Mouse (Mus musculus) midbrain, embryonic 13.5 days (tissue): ENCODE results near the gene Cebpe. TPM values are rescaled to one million over a fixed set of nuclear protein-coding genes. Genes with fewer than 3 reads are reported as not detected.
A peak's percentile ranks its signal among the peaks of the same experiment; 100 is the strongest.

ENCODE experiments used
- ATAC-seq: fragments of 200-750 bp; cut with Nextera tagmentation; 2 replicates; pipeline ENCODE4 v1.8.0; 2017; ENCODE audit warnings: mild to moderate bottlenecking, moderate TSS enrichment, moderate library complexity
- H3K27ac ChIP-seq: fragments of 300-500 bp; sonication (generic); 2 replicates; pipeline ENCODE4 v1.5.1; 2015; ENCODE audit warnings: inconsistent platforms, mild to moderate bottlenecking, moderate library complexity
- H3K27me3 ChIP-seq: fragments of 300-500 bp; sonication (generic); 2 replicates; pipeline ENCODE4 v1.6.1; 2015; ENCODE audit warnings: mild to moderate bottlenecking, inconsistent platforms
- H3K36me3 ChIP-seq: fragments of 300-500 bp; sonication (generic); 2 replicates; pipeline ENCODE4 v1.6.1; 2015; ENCODE audit warnings: mild to moderate bottlenecking, inconsistent platforms
- H3K4me1 ChIP-seq: fragments of 300-500 bp; sonication (generic); replicated peaks from 2 replicates; pipeline ENCODE4 v1.6.1; 2015; ENCODE audit warnings: inconsistent platforms
- H3K4me2 ChIP-seq: fragments of 300-500 bp; sonication (generic); replicated peaks from 2 replicates; pipeline ENCODE4 v1.6.1; 2015; ENCODE audit warnings: moderate library complexity, mild to moderate bottlenecking, inconsistent platforms
- H3K4me3 ChIP-seq: fragments of 300-500 bp; sonication (generic); replicated peaks from 2 replicates; pipeline ENCODE4 v1.5.1; 2015; ENCODE audit warnings: mild to moderate bottlenecking, inconsistent platforms
- H3K9ac ChIP-seq: fragments of 300-500 bp; sonication (generic); replicated peaks from 2 replicates; pipeline ENCODE4 v1.6.1; 2015; ENCODE audit warnings: mild to moderate bottlenecking, inconsistent platforms
- H3K9me3 ChIP-seq: fragments of 300-500 bp; sonication (generic); 2 replicates; pipeline ENCODE4 v1.6.1; 2016; ENCODE audit warnings: mild to moderate bottlenecking, inconsistent platforms
- WGBS: fragments of 180-500 bp; shearing (Covaris S2); methylation state at CpG from one replicate; pipeline ENCODE4 v1.1.7; 2015; 5-methylcytosine and 5-hydroxymethylcytosine counted together
- polyA plus RNA-seq: library from polyadenylated mRNA; unstranded; fragments of >200 nt; fragmentation: Nextera tagmentation; extraction: Ambion mirVana; gene quantifications from 2 replicates; pipeline ENCODE4 v1.2.1, GENCODE M21; 2015

Cebpe gene
- polyA plus RNA-seq, 1 experiment from 2014 or later: not detected

DNA sequence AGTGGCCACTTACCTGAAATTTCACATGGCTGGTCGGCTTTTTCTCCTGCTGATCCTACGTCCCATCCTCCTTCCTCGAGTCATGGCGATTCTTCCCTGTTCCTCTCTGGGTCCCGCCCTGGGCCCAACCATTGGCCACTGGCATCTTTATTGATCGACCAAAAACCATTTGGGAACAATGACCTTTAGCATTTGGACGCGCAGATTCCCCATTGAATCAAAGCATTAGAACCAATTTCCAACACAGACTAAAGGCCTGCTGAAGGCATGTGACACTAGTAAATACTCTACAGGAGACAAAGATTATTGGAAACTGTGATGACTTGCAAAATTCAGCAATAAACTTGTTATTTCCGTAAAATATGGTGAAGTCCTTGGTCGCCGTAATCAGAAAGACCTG is 8.1 kb upstream of the Cebpe start:
- H3K4me3 ChIP-seq: no peak overlapping the region
- 91% methylated on average over 11 of the region's 11 CpGs for WGBS
- no peak for ATAC-seq
- peaks cover 3% of the 10 kb centered on the region for H3K4me1 ChIP-seq
- H3K36me3 ChIP-seq: no peaks in the 10 kb centered on the region
- no peak overlapping the region for H3K27ac ChIP-seq
- H3K4me2 ChIP-seq: no peak overlapping the region
- 0 out of 2 replicates have a peak, but pooled peaks cover 4% of the 10 kb centered on the region for H3K27me3 ChIP-seq
- no peak overlapping the region for H3K9ac ChIP-seq
- H3K9me3 ChIP-seq: no peaks in the 10 kb centered on the region

GRCm38 (mm10) chr14:54715402-54715801 is 3.4 kb upstream of the Cebpe start:
- Histone ChIP-seq H3K9me3 (no peaks in the 10 kb centered on the region), H3K27ac (no peak overlapping the region), H3K36me3 (no peaks in the 10 kb centered on the region), H3K4me2 (peak overlapping the region; percentile 59), H3K9ac (no peak overlapping the region), H3K4me1 (peaks cover 8% of the 10 kb centered on the region), H3K27me3 (0 out of 2 replicates have a peak, but pooled peaks cover 4% of the 10 kb centered on the region), H3K4me3 (peak overlapping the region; percentile 39)
- 71% methylated on average over 1 of the region's 1 CpGs for WGBS
- no peak for ATAC-seq

DNA sequence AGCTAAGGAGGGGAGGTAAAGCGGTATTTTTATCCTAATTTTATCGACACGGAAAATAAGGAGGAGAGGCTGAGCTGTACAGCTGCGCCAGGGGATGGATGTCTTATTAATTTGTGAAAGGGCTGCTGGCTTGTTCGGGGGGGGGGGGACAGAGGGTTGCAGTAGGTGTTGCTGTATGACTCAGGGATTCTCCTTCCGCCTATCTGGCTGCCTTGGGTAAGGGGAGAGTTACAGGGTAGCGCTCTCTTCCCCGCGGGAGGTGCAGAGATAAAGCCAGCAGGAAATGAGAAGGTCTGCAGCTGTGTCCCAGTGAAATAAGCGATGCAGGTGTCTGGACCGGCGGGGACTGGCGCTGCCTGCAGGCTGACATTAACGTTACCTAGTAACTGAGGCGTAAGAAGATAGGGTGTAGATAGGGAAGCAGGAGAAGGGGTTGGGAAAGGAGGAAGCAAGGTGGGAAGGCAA is 2.7 kb upstream of the Cebpe start:
- Histone ChIP-seq H3K9me3 (no peaks in the 10 kb centered on the region), H3K4me1 (peaks cover 8% of the 10 kb centered on the region), H3K4me2 (peak overlapping the region; percentile 59), H3K27me3 (0 out of 2 replicates have a peak, but pooled peaks cover 4% of the 10 kb centered on the region), H3K4me3 (peak overlapping the region; percentile 39), H3K36me3 (no peaks in the 10 kb centered on the region), H3K9ac (peak overlapping the region; percentile 57), H3K27ac (peak overlapping the region; percentile 51; the same call in 1 of the 2 replicates)
- ATAC-seq: peak; percentile 76
- 2% methylated on average over 15 of the region's 15 CpGs for WGBS

DNA sequence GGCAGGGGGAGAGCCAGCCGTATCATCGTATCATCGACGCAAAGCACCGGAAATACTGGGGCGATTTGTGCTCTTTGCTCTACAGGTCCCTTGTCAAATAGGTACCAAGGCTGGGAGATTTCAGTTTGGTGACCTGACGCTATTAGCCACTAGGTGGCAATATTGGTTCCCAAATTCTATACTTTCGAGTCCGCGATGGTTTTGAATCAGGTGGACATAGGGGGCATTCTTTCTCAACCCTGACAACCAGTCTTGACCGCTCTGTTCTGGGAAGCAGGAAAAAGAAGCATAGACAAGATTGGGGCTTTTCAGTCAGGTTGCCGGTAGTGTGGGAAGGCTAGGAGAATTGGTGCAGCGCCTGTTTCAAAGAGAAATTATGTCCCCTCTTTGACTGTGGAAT is 2.1 kb upstream of the Cebpe start:
- 1% methylated on average over 13 of the region's 13 CpGs for whole genome bisulfite sequencing
- Histone ChIP-seq H3K9ac (peak overlapping the region; percentile 57; the same call in 1 of the 2 replicates), H3K9me3 (no peaks in the 10 kb centered on the region), H3K36me3 (no peaks in the 10 kb centered on the region), H3K4me2 (peak overlapping the region; percentile 59), H3K4me3 (peak overlapping the region; percentile 39), H3K27me3 (0 out of 2 replicates have a peak, but pooled peaks cover 4% of the 10 kb centered on the region), H3K4me1 (peaks cover 8% of the 10 kb centered on the region), H3K27ac (no peak overlapping the region)
- ATAC-seq: peak; percentile 75

- ATAC-seq: no peak
- WGBS: 83% methylated on average over 8 of the region's 8 CpGs
- peaks cover 8% of the 10 kb centered on the region for H3K4me1 ChIP-seq
- H3K36me3 ChIP-seq: no peaks in the 10 kb centered on the region
- H3K27ac ChIP-seq: no peak overlapping the region
- H3K9me3 ChIP-seq: no peaks in the 10 kb centered on the region
- H3K27me3 ChIP-seq: 0 out of 2 replicates have a peak, but pooled peaks cover 4% of the 10 kb centered on the region
- 0 out of 2 replicates have a peak overlapping the region, but pooled peaks have one; percentile 19 for H3K9ac ChIP-seq
- no peak overlapping the region for H3K4me3 ChIP-seq
- no peak overlapping the region for H3K4me2 ChIP-seq
Observed at GRCm38 (mm10) chr14:54712861-54713260, 887 bp upstream of the Cebpe start.

- no peak for ATAC-seq
- Histone ChIP-seq H3K9me3 (no peaks in the 10 kb centered on the region), H3K27me3 (no peaks in the 10 kb centered on the region), H3K4me3 (no peak overlapping the region), H3K36me3 (no peaks in the 10 kb centered on the region), H3K27ac (no peak overlapping the region), H3K4me1 (no peaks in the 10 kb centered on the region), H3K9ac (no peak overlapping the region), H3K4me2 (no peak overlapping the region)
- 85% methylated on average over 9 of the region's 9 CpGs for WGBS
Observed at GRCm38 (mm10) chr14:54709054-54709453, 2.9 kb downstream of the Cebpe start.

DNA sequence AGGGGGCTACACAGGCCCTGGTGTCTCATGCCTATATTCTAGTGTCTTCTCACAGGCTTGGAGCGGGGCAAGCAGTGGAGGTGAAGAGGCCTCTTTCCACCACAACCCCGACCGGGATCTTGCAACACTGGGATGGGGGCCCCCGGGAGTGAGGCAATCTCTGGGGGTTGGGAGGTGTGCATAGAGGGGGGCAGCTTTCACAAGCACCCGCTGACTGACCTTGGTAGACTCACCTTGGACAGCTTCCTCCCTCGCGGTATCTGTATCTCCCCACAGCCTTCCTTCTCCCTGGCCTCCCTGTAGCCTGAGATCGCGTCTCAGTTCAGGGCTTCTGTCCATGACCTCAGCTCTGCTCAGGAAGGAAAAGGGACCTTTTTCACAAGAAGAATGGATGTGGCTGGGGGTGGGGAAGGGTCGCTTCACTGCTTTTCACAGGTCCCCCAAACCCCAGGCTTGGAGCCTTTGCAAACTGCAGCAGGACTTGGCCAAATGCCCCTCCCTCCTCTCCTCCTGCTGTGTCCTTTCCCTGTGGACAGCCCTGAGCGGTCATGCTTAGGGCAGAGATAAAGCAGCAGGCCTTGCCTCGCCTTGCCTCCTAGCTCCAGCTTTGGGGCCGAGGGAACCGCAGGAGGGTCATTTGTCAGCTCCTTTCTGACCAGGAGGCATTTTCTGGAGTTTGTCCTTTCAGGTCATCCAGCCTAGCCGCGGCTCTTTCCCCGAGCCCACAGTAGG is 5.2 kb downstream of the Cebpe start:
- H3K9me3 ChIP-seq: no peaks in the 10 kb centered on the region
- 54% methylated on average over 17 of the region's 17 CpGs for WGBS
- no peak for ATAC-seq

DNA sequence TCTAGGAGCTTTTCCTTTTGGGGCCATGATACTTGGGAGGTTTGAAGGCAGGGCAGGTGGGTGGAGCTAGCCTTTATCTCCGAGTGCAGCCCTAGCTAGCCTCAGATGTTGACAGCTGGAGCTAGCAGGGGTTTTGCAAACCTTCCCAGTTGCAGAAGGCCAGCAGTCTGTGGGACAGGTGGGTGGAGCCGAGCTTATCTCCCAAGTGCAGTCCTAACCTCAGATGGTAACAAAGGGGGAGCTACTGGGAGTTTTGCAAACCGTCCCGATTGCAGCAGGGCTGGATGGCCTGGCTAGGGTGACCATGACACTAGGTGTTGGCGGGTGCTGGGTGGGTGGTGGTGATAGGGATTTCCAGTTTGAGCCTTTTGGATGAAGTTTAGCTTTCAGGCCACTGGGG is 6.1 kb downstream of the Cebpe start:
- no peaks in the 10 kb centered on the region for H3K9me3 ChIP-seq
- H3K9ac ChIP-seq: no peak overlapping the region
- 0 out of 2 replicates have a peak, but pooled peaks cover 5% of the 10 kb centered on the region for H3K27me3 ChIP-seq
- no peaks in the 10 kb centered on the region for H3K36me3 ChIP-seq
- no peak overlapping the region for H3K27ac ChIP-seq
- WGBS: 65% methylated on average over 5 of the region's 5 CpGs
- no peaks in the 10 kb centered on the region for H3K4me1 ChIP-seq
- no peak overlapping the region for H3K4me3 ChIP-seq
- ATAC-seq: no peak
- no peak overlapping the region for H3K4me2 ChIP-seq

More for the DNA sequence above, 5.2 kb downstream of the Cebpe start:
- no peaks in the 10 kb centered on the region for H3K36me3 ChIP-seq
- H3K9ac ChIP-seq: 0 out of 2 replicates have a peak overlapping the region, but pooled peaks have one; percentile 16
- H3K4me3 ChIP-seq: no peak overlapping the region
- no peak overlapping the region for H3K4me2 ChIP-seq
- H3K27me3 ChIP-seq: 0 out of 2 replicates have a peak, but pooled peaks cover 5% of the 10 kb centered on the region
- H3K27ac ChIP-seq: no peak overlapping the region
- no peaks in the 10 kb centered on the region for H3K4me1 ChIP-seq

DNA sequence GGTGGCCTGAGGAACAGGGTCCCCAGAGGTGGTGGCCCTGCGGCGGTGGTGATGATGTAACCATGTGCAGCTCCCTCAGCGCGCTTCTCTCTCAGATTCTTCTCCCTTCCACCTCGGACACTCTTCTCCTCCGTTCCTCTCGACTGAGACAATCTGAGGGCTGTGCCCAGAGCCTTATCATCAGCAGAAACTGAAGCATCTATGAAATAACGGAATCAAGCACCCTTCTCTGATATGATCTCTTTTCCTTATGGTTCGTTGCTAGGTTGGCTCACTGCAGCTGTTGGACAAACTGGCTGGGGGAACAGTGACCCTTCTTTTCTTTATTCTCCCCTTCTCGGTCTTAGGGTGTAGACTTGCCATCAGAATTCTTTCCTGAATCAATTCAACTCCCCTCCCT is 8.8 kb downstream of the Cebpe start:
- Histone ChIP-seq H3K4me3 (no peak overlapping the region), H3K4me2 (no peak overlapping the region), H3K9ac (no peak overlapping the region), H3K9me3 (no peaks in the 10 kb centered on the region), H3K4me1 (no peaks in the 10 kb centered on the region), H3K27me3 (0 out of 2 replicates have a peak, but pooled peaks cover 5% of the 10 kb centered on the region), H3K27ac (no peak overlapping the region), H3K36me3 (no peaks in the 10 kb centered on the region)
- ATAC-seq: no peak
- WGBS: 73% methylated on average over 10 of the region's 10 CpGs

DNA sequence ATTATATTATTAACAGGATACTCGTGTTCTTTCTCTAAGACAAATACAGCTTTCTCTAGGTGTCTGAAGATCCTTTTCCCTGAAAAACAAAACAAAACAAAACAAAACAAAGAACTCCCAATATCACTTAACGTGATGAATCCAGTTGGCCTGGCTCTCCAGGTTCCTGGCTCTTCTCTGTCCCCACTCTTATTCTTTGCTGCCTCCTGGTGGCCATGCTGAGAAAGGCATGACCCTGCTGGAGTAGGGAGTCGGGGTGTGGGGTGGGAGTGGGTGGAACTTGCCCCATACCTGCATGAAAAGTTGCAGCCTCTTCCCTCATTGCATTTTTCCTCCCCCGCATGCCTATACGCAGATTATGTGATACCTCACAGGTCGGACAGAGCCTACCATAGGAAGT is 10.7 kb downstream of the Cebpe start:
- no peaks in the 10 kb centered on the region for H3K4me1 ChIP-seq
- H3K9ac ChIP-seq: no peak overlapping the region
- no peak overlapping the region for H3K27ac ChIP-seq
- no peaks in the 10 kb centered on the region for H3K36me3 ChIP-seq
- H3K9me3 ChIP-seq: no peaks in the 10 kb centered on the region
- H3K4me3 ChIP-seq: no peak overlapping the region
- no peak for ATAC-seq
- WGBS: 15% methylated on average over 6 of the region's 6 CpGs
- H3K4me2 ChIP-seq: no peak overlapping the region
- H3K27me3 ChIP-seq: 0 out of 2 replicates have a peak, but pooled peaks cover 5% of the 10 kb centered on the region

DNA sequence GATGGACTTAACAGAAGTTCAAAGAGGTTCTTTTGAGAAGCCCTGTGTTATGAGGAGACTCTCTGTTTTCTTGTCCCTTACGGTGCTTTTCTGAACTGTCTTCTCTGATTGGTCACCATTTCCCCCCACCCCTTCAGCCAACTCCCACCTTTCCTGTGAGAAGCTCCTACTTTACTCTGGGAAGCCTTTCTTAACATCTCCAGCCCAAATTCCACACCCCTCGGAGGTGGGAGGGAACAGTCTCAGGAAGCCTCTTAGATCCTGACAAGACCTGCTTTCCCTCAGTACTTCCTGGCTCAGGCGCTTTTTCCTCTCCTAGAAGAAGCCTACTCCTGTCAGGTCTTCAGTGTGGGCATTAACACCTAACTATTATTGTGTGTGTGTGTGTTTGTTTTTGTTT is 12.4 kb downstream of the Cebpe start:
- 57% methylated on average over 3 of the region's 3 CpGs for WGBS
- no peak overlapping the region for H3K27ac ChIP-seq
- no peak overlapping the region for H3K4me2 ChIP-seq
- H3K27me3 ChIP-seq: 0 out of 2 replicates have a peak, but pooled peaks cover 5% of the 10 kb centered on the region
- no peaks in the 10 kb centered on the region for H3K9me3 ChIP-seq
- no peak overlapping the region for H3K4me3 ChIP-seq
- peaks cover 5% of the 10 kb centered on the region; the same call in 1 of the 2 replicates for H3K36me3 ChIP-seq
- no peaks in the 10 kb centered on the region for H3K4me1 ChIP-seq
- ATAC-seq: no peak
- no peak overlapping the region for H3K9ac ChIP-seq

- H3K27me3 ChIP-seq: 0 out of 2 replicates have a peak, but pooled peaks cover 5% of the 10 kb centered on the region
- no peak within 1 kb of the TSS for H3K4me2 ChIP-seq
Observed at GRCm38 (mm10) chr14:54698733-54699132, 13.2 kb downstream of the Cebpe start, which contains the start of gene Gm29776. Gm29776 (minus strand) TSS chr14:54698833.

More at GRCm38 (mm10) chr14:54698733-54699132, 13.2 kb downstream of the Cebpe start, which contains the start of gene Gm29776:
- no peak for ATAC-seq
- WGBS: 64% methylated on average over 4 of the region's 4 CpGs
- H3K27ac ChIP-seq: no peak within 1 kb of the TSS
- H3K4me1 ChIP-seq: no peaks in the 10 kb centered on the region
- peaks cover 8% of the 10 kb centered on the region; the same call in 1 of the 2 replicates for H3K36me3 ChIP-seq
- H3K4me3 ChIP-seq: no peak within 1 kb of the TSS
- H3K9ac ChIP-seq: no peak within 1 kb of the TSS; the same call in 1 of the 2 replicates
- no peaks in the 10 kb centered on the region for H3K9me3 ChIP-seq
